Mouse (Mus musculus) gastrocnemius, postnatal 25 days (tissue): ENCODE data around the gene Usp5. TPM values are rescaled to one million over a fixed set of nuclear protein-coding genes. Genes with fewer than 3 reads are reported as not detected.

Experiments used
- DNase-seq: peaks from one replicate; pipeline ENCODE4 v3.0.0; 2022
- total RNA-seq, 2 experiments: library from RNA; stranded (reverse); gene quantifications; 1 replicate in 1 of 2; 2 replicates in 1 of 2; pipeline ENCODE4 v1.2.3; 2021

Gene Usp5
- total RNA-seq, 2 experiments from 2014 or later = 42.1 to 44.0 TPM

- no peak for DNase-seq
These were observed 42.4 kb downstream of the Usp5 start for GRCm38 (mm10) chr6:124786756-124787420.

GRCm38 (mm10) chr6:124782436-124782835 is 46.8 kb downstream of the Usp5 start:
- DNase-seq = no peak

GRCm38 (mm10) chr6:124780917-124781316 is 48.4 kb downstream of the Usp5 start:
- DNase-seq = no peak

GRCm38 (mm10) chr6:124779984-124780416 is 49.3 kb downstream of the Usp5 start:
- no peak for DNase-seq

GRCm38 (mm10) chr6:124779222-124779983 is 49.9 kb downstream of the Usp5 start, which contains the start of gene Lrrc23:
TSS of gene Lrrc23 (minus strand) at chr6:124779727.
- DNase-seq = peak; percentile 26

- no peak for DNase-seq
These were observed 58.8 kb downstream of the Usp5 start for GRCm38 (mm10) chr6:124770511-124770910.

GRCm38 (mm10) chr6:124770013-124770412 is 59.3 kb downstream of the Usp5 start:
- DNase-seq = no peak

GRCm38 (mm10) chr6:124769101-124769765 is 60.1 kb downstream of the Usp5 start, which contains the start of gene Eno2:
TSS of gene Eno2 (minus strand) at chr6:124769673.
- DNase-seq = peak; percentile 60

GRCm38 (mm10) chr6:124768704-124769044 is 60.6 kb downstream of the Usp5 start:
- DNase-seq = no peak

GRCm38 (mm10) chr6:124767920-124768703 is 61.2 kb downstream of the Usp5 start:
- no peak for DNase-seq

- no peak for DNase-seq
These were observed 61.8 kb downstream of the Usp5 start for GRCm38 (mm10) chr6:124767536-124767919.

- no peak for DNase-seq
These were observed 63.3 kb downstream of the Usp5 start for GRCm38 (mm10) chr6:124765951-124766350.

Other genes starting within 250 kb of the Usp5 start
- gene C1s2, start 193.4 kb downstream of the Usp5 start, total RNA-seq = under 1 TPM; 0.20 to 0.51 TPM
- 10 to 100 TPM; 14.8 to 18.0 TPM for gene Lpcat3, start 166.5 kb downstream of the Usp5 start, total RNA-seq
- 10 to 100 TPM; 53.8 to 58.9 TPM for gene Emg1, start 117.3 kb downstream of the Usp5 start, total RNA-seq
- gene Phb2, start 117.1 kb downstream of the Usp5 start, total RNA-seq = 100 to 1,000 TPM; 157 TPM
- gene Ptpn6, start 90.8 kb downstream of the Usp5 start, total RNA-seq = 1 to 10 TPM; 1.5 to 2.2 TPM
- 100 to 1,000 TPM; 163 to 167 TPM for gene Grcc10, start 88.1 kb downstream of the Usp5 start, total RNA-seq
- 1 to 10 TPM in 1 of 2 experiments, not detected in 1; 2.2 TPM for gene Gm45234, start 73.5 kb downstream of the Usp5 start, total RNA-seq
- 10 to 100 TPM; 31.8 to 32.4 TPM for gene Atn1, start 73.0 kb downstream of the Usp5 start, total RNA-seq
- gene Eno2, start 59.8 kb downstream of the Usp5 start, total RNA-seq = 1 to 10 TPM; 2.1 to 3.0 TPM
- gene Lrrc23, start 49.8 kb downstream of the Usp5 start, total RNA-seq = under 1 TPM in 1 of 2 experiments, not detected in 1; 0.18 TPM
- 1 to 10 TPM; 2.7 to 3.2 TPM for gene Spsb2, start 20.8 kb downstream of the Usp5 start, total RNA-seq
- gene Tpi1, start 15.2 kb downstream of the Usp5 start, total RNA-seq = 1,000 to 10,000 TPM; 2,445 to 2,599 TPM
- gene Cdca3, start 63 bp upstream of the Usp5 start, total RNA-seq = 1 to 10 TPM; 1.2 TPM
- gene Gnb3, start 10.8 kb upstream of the Usp5 start, total RNA-seq = 1 to 10 TPM; 1.6 to 1.7 TPM
- 1 to 10 TPM; 8.2 to 9.3 TPM for gene P3h3, start 28.3 kb upstream of the Usp5 start, total RNA-seq
- under 1 TPM; 0.23 to 0.32 TPM for gene Gpr162, start 34.5 kb upstream of the Usp5 start, total RNA-seq
- 1 to 10 TPM in 1 of 2 experiments, not detected in 1; 1.2 TPM for gene Cd4, start 58.7 kb upstream of the Usp5 start, total RNA-seq
- under 1 TPM in 1 of 2 experiments, not detected in 1; 0.51 TPM for gene Lag3, start 82.2 kb upstream of the Usp5 start, total RNA-seq
- gene Ptms, start 90.6 kb upstream of the Usp5 start, total RNA-seq = 100 to 1,000 TPM; 126 to 152 TPM
- 100 to 1,000 TPM; 207 to 210 TPM for gene Mlf2, start 101.9 kb upstream of the Usp5 start, total RNA-seq
- gene Cops7a, start 136.1 kb upstream of the Usp5 start, total RNA-seq = 10 to 100 TPM; 96.2 to 99.0 TPM
- not detected for gene Pianp, start 167.2 kb upstream of the Usp5 start, total RNA-seq
- 10 to 100 TPM; 18.5 to 19.3 TPM for gene Zfp384, start 179.7 kb upstream of the Usp5 start, total RNA-seq
- 10 to 100 TPM; 24.2 to 29.1 TPM for gene Ing4, start 210.3 kb upstream of the Usp5 start, total RNA-seq
- gene Acrbp, start 220.2 kb upstream of the Usp5 start, total RNA-seq = 1 to 10 TPM; 1.1 to 1.9 TPM
- gene Lpar5, start 238.4 kb upstream of the Usp5 start, total RNA-seq = not detected